Mouse (Mus musculus) right cerebral cortex, adult 2 months (tissue): Measurements from ENCODE around the gene Fam131a.

ENCODE experiments used
- DNase-seq, 2 experiments: peaks; one replicate each; pipeline ENCODE4 v3.0.0; 2021 to 2022; ENCODE audit warnings: low spot score in 2 of 2

Fam131a gene

GRCm38 (mm10) chr16:20715976-20716840 is 23.2 kb downstream of the Fam131a start:
- peak; percentile 75 to 81 for DNase-seq

- peak; percentile 39 to 44 for DNase-seq
These were observed 23.8 kb downstream of the Fam131a start for GRCm38 (mm10) chr16:20716841-20717180.

- peak; percentile 96 to 98 for DNase-seq
These were observed 24.3 kb downstream of the Fam131a start, which contains the start of the genes Polr2h and Clcn2 for GRCm38 (mm10) chr16:20717181-20717977. Polr2h (plus strand) TSS chr16:20717665. Clcn2 (minus strand) TSS chr16:20717746.

DNA sequence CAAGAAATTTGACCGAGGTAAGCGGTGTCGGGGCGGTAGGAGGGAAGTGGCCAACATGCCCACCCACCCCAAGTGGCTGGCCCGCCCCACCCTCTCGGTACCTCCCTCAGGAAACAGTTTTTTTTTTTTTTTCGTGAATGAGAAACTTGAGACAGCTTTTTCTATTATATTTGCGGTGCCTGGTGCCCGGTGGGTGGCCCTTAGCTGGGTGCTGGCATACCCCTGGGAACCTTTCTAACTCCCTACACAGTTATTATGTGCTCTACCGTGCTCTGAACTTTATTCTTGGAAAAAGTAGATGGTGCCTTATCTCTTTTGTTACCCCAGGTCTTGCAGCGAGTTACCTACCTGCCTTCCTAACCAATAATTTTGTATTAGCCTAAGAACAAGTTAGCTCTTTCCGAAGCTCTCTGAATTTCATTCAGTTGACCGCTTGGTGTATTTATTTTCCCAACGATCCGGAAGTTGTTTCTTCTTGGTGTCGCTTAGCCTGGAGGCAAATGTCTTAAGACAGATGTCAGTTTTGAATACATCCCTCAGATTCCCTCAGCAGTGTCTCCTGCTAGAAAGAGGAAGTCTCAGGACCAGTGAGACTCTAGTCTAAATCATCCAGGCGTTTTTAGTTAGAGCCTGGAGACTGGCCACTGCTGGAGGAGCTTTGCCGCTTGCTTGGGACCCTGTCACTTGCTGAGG is 25.1 kb downstream of the Fam131a start:
- peak in 1 of 2 experiments; percentile 5 for DNase-seq

DNA sequence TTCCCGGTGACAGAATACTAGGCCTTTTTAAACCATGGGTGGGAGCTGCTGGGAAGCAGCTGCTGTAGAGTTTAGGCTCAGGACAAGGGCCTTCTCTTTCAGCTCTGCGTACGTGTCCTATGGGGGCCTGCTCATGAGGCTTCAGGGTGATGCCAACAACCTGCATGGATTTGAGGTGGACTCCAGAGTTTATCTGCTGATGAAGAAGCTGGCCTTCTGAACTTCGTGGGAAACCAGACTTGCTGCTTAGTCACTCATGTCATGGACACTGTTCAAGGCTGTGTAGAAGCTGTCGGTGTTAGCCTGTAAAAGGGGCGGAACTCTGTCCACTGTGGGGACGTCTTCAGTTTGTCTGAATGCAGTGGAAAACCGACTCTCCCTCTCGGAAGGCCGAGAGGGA is 28.8 kb downstream of the Fam131a start:
- no peak for DNase-seq

DNA sequence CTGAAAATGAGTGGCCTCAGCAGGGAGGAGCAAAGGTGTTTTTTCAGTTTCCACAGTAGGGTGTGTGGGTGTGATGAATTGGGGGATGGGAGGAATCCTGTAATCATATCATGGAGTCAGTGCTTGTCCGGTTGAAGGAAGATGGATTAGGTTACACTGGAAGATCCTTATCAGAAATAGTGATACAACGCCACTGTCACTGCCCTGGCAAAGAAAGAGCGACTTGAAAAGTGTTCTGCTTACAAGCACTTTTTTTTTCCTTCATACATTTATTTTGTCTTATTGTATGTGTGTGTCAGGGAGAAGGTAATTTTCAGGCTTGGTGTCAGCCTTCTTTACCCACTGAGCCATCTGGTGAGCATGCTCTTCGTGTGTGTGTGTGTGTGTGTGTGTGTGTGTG is 29.7 kb downstream of the Fam131a start:
- no peak for DNase-seq

DNA sequence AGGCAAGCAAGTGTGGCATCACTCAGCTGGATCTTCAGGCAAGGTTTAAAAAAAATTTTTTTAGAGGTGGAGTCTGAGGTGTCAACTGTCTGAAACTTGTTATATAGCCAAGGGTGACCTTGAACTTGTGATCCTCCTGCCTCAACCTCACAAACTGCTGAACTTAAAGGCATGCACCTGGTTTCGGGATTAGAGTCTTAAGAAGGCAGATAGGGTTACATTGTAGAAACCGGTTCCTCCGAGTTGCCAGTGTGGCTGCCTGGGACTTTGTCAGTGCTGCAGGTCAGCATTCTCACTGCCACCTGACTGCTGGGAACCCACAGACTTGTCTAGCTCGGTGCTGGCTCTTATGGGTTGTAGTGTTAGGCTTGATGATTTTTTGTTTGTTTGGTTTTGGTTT is 30.2 kb downstream of the Fam131a start:
- DNase-seq, result no peak

GRCm38 (mm10) chr16:20724338-20724748 is 31.3 kb downstream of the Fam131a start:
- peak in 1 of 2 experiments; percentile 44 for DNase-seq

- no peak for DNase-seq
These were observed 32.3 kb downstream of the Fam131a start for GRCm38 (mm10) chr16:20725321-20725720.

DNA sequence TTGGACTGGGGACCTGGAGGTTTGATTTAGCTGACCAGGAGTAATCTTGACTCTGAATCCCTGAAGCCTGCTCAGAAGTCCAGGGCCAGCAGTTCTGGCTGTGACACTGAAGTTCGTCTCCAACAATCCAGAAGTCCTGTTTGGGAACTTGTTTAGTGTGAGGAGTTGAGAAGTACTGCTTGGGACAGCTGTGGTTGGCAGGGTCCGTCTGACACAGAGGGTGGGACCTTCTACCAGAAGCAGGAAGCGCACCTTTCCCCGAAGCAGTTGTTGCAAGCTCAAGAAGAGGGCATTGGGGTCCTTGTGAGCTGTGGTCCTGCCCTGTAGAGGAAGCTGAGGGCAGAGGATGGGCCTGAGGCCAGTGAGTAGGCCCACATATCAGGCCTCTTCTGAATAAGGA is 32.7 kb downstream of the Fam131a start:
- DNase-seq, result no peak

DNA sequence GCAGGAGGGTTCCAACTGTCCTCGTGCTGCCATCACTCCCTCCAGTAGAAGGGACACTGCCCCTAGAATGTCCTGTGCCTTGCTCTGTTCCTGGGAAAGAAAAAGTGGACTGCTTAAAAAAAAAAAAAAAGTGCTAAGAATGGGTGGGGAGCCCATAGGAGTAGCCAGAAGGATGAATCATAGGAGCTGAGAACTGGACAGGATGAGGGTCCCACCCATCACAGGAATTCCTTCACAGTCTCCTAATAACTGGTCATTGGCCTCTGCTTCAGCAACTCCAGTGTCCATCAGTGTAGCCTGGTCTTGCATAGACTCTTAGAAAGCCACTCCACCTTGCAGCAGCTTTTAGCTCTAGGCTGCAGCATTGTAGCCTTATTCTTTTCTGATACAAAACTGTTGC is 33.3 kb downstream of the Fam131a start:
- DNase-seq, result no peak

GRCm38 (mm10) chr16:20730293-20730711 is 37.3 kb downstream of the Fam131a start:
- DNase-seq, result no peak

DNA sequence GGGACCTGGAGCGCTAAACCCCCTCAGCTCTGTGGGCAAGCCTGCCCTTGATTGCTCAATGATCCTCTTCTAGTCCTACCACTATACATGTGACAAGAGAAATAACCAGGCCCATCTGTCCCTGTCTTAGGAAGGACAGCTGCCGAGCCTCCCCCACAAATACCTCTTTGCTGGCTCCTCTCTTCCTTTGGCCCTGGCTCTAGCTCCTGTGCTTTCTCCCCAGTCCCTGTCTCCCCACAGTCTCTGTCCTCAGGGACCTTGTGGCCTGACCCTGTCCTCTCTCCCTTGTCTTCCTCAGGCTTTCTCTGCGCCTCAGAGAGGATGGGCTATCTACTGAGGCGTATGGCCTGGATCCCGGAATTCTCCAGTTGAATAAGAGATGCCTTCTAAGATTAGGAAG is 38.6 kb downstream of the Fam131a start:
- peak; percentile 54 to 63 for DNase-seq

- DNase-seq, result peak; percentile 29 to 33
These were observed 39.3 kb downstream of the Fam131a start for GRCm38 (mm10) chr16:20732251-20732924.

GRCm38 (mm10) chr16:20732925-20733730 is 40.1 kb downstream of the Fam131a start, which contains the start of gene Chrd:
Chrd (plus strand) TSS chr16:20733127.
- DNase-seq, result peak; percentile 56 to 59

DNA sequence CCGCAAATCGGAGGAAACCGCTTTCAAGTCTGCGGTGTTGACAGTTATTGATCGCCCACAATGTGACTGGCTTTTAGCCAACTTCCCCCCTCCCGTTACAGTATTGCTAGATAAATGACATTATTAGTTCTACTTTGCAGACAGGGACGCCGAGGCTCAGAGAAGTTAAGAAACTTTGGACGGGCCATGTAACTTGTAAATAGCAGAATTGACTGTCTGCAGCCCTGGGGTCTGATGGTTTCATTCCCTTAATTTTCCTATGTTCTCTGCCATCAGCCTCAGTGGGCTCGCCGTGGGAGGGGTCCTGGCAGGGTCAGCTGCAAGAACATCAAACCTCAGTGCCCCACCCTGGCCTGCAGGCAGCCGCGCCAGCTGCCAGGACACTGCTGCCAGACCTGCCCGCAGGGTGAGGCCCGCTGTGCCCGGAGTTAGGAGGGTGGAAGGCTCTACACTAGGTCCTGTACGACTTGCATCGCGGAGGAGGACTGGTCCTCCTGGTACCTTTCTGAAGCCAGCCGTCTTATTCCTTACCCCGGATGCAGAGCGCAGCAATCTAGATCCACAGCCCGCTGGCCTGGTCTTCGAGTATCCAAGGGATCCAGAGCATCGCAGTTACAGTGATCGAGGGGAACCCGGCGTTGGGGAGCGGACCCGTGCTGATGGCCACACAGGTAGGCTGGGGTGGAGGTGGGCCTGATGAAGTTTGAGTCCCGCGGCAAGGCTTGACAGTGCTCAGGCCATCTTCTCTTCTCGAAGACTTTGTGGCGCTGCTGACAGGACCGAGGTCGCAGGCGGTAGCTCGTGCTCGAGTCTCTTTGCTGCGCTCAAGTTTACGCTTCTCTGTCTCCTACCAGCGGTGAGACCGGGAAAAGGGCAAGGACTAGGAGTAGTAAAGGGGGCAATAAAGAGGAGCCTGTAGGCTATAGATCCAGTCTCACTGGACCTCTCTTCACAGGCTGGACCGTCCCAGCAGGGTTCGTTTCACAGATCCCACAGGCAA is 41.0 kb downstream of the Fam131a start, which contains the start of gene Thpo:
TSS of gene Thpo (minus strand) at position 781 of the 1,000 bp plus-strand sequence.
- DNase-seq, result no peak

DNA sequence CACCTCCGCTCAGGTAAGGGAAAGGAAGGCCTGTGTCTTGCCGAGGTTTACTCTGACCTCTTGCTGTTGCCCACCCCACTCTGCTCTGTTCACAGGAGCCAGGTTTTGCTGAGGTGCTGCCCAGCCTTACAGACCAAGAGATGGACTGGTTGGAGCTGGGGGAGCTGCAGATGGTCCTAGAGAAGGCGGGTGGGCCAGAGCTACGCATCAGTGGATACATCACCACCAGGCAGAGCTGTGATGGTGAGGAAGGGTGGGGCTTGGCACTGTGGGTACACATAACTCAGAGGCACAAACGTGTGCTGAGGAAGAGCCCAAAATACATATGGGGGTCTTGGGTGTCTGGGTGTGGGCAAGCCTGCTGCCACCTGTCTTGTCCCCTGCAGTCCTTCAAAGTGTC is 42.6 kb downstream of the Fam131a start:
- no peak for DNase-seq

GRCm38 (mm10) chr16:20736168-20736567 is 43.1 kb downstream of the Fam131a start:
- no peak for DNase-seq

DNA sequence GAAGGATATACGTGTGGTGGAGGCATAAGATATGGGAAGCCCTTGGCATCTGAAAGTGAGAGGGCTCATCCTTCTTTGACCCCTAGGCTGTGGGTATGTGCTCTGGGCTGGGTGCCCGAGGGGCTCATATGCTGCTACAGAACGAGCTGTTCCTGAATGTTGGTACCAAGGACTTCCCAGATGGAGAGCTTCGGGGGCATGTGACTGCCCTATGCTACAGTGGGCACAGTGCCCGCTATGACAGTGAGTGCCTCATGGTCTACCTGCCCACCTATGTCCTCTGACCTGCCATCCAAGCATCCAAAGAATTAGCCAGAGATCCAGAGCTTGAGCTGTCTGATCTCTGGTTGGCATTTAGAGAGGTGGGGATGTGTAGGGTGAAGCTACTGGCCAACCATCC is 43.8 kb downstream of the Fam131a start:
- DNase-seq, result no peak
